Mouse (Mus musculus) liver (tissue): ENCODE data around the gene Nrn1.
A peak's percentile ranks its signal among the peaks of the same experiment; 100 is the strongest.

ENCODE experiments used
- DNase-seq: peaks from one replicate; pipeline ENCODE4 v3.0.0-alpha.2; 2020; ENCODE audit warnings: mixed read lengths

Nrn1 gene

DNA sequence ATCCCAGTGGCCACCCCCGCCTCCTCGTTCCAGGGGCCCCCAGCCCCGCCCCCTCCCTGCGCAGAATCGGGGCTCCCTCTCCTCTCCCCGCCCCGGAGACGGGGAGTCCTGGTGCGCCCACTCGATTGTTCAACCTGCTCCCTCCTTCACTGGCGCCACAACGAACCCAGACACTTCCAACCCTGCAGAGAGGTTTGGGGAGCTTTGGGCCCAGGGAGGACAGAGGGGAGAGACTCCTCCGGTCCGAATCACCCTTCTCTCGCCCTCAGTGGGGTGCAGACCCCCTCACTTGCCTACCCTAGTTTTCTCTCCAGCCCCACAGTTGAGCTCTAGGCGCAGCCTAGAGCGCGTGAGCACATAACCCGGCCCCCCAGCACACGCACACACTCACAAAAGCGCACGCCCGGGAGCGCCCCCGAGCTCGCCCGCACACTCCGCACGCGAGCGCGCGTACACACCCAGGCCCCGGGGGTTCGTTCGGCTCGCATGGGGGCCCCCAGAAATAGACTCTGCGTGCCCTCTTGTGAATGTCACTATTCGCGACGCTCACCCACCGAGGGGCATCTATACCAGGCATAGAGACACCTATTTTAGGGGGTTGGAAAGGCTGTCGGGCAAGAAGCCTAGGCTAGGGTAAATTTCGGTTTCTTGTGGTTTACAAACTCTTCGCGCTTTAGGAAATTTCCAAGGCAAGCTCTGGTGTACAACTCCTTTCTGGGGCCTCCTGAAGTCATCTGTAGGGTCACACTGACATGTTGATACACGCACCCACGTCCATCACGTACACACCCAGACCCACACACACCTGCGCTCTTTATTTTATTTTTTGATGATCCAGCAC is at the start of gene Nrn1:
Nrn1 (minus strand) TSS at position 401 of the 841 bp plus-strand sequence.
- DNase-seq = no peak

DNA sequence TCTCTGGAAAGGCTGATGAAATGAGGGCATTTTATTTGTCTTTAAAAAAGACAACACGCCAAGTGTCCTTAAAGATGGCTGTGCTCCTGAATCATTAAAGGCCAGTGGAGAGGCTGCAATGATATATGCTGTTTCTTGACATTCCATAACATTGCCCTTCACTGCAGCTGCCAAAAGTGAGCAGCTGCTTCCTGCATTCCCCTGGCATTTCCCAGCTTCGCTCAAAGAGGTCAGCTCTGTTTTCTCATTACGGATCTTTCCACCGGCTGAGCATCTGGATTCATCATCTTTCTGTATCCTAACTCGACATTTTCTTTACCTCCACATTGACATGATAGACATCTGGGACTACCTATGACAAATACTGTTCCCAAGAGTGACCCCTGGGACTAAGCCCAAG is 44.7 kb upstream of the Nrn1 start:
- DNase-seq = no peak

DNA sequence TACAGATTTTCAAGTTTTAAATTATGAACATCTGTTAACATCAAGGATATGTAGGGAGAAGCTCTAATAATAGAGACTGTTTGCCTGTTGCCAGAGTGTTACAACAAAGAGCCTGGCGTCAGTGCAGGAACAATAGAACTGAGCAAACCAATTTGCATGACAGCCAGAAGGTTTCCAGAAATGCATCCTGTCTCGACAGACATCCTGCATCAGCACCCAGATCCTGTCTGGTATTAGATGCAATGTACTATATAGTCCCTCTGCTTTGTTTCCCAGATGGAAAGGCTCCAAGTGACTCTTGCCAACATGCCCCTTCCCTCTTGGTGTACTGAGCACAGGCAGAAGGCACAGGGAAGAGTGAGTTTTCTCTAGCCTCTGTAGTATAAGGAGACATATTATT is 31.9 kb upstream of the Nrn1 start:
- no peak for DNase-seq

DNA sequence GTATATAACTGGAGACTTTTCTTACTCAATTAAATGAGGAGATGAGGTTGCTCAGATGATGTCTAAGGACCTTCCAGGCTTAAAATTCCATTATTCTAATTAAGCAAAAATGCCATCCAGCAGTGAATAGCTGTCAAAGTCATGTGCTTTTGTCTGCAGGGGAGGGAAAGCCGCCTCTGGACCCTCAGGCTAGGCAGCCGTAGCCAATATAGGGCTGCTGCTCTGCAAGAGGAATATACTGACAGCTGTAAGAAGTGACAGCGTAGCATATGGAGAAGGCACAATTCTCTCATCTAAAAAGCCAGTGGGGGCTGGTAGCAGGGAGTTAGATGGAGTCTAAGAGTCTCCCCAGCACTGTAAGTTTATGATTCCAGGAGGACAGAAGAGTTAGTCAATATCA is 16.9 kb upstream of the Nrn1 start:
- DNase-seq = no peak

DNA sequence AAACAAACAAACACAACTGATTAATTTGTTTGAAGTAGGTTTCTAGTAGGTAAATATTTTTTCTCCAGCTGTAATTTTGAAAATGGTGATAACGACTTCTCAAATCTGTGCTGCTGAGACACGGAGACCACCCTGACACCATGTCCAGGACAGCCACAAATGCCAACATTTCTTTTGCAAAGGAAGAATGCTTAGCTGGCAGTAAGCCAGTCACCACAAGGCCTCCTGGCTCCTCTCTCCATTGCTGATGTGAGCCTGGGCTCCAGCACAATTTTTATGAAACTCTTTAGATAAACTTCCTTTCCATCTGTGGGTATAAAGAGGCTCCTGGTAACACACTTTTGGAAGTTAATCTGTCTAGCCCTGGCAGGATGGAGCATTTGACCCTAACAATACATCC is 15.1 kb upstream of the Nrn1 start:
- no peak for DNase-seq

DNA sequence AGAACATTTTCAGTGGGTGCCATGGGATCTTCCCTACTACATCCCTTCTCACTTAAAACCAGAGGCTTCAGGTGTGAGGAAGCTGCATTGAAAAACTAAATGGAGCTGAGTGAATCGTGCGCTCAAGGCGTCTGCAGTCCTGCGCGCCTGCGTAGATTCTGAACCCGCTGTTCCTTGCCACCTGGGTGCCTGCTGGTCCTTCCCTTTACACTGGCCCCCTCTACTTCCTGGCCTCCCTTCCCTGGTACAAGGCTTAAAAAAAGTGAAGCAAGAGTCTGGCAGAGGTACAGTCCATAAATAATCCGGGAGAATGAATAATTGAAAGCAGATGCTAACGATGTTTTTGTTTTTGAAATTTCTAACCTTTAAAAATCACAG is 1.7 kb upstream of the Nrn1 start:
- DNase-seq = no peak

DNA sequence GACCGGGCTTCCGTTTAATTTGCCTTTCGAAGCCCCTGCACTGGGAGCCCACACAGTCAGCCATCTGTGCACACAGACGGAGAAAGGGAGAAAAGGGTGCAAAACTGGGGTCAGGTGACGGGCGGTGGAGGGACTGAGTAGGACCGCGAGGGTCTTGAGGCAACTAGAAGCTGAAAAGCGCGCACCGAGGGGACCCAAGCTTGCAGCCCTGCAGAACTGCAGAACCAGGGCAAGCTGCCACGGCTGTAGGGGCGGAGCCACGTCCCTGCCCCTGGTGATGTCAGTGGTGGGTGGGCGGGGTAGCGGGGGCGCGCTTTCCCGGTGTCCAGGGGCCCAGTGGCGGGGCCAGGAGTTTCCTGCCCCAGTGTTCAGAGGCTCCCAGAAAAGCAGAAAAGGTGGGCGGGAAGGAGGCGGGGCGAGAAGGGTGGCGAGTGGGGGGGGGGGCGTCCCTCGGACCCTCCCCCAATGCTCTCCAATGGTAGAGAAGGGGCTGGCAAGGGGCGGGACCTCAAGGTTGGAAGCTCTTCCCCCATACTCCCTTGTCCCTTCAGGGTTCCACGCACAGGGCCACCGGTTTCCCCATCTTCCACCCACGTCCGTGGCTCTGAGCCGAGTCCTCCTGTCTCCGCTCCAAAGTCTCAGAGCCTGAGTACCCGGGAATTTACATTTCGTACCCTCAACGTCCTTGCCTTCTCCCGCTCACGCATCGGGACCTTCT is 1.1 kb upstream of the Nrn1 start:
- DNase-seq = peak; percentile 78

DNA sequence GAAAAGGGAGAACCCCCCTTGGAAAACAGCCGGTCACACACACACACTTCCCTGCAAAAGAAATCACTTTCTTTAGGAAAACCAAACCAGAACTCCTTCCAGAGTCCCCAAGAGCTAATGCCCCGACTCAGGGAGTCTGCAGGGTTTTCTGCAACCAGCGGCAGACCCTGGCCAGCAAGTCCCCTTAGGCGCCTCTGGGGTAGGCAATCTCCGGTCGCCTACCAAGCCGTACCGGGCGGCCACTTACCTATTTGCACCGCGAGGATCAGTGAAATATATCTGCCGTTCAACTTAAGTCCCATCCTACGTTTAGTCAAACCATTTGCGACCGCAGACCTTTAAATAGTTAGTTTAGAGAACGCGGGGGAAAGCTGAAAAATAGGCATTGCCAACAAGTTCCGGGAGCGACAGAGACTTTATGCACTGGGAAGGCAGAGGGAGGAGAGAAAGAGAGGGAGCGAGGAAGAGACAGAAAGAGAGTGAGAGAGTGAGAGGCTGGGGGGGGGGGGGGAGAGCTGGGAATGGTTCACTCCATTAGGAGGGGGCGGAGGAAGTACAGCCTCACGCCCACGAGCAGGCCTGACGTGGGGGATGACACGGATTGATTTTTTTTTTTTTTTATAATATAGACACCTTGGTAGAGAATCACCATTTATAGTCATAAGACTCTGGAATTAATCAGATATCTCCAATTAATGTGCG is 791 bp downstream of the Nrn1 start:
- DNase-seq = no peak

DNA sequence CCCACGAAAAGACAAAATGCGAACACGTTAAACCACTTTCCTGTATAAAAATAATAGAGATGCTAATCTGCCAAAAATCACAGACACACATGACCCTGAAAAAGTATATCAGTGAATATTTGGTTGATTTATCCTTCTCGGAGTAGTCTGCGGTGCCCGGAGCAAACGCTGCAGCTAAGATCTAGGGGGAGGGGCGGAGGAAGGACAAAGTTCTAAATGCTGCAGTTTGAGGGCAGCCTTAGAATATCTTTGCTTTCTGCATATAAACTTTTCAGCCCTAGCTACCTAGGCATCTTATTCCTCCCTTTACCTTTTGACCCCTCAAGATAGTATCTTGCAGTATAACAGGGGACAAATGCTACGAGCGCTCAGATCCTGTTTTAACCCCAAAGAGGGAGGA is 1.4 kb downstream of the Nrn1 start:
- DNase-seq = no peak

DNA sequence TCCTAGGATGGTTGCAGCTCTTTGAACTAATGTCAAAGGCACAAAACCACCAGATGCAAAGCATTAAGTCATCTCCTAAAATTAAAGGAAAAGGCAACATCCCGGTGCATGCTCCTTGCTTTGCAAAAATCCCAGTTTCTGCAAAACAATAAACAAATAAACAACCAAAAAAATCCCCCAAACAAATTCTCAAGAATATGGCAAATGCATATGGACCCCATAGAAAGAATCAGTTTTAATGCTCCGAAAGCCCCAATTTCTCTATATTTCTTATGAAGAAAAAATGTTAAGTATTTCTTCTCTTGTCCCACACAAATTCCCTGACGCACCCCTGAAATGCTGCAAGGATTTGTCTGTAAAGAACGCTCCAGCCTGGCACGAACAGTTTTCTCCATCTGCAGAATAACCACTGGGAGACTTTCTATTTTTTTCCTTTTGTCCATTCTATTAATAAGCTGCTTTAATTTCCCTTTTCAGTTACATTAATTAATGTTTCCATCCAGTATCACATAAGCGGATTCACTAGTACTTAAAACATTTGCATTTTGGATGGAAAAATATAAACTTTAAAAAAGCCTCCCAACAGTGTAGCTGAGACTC is 1.9 kb downstream of the Nrn1 start:
- no peak for DNase-seq

DNA sequence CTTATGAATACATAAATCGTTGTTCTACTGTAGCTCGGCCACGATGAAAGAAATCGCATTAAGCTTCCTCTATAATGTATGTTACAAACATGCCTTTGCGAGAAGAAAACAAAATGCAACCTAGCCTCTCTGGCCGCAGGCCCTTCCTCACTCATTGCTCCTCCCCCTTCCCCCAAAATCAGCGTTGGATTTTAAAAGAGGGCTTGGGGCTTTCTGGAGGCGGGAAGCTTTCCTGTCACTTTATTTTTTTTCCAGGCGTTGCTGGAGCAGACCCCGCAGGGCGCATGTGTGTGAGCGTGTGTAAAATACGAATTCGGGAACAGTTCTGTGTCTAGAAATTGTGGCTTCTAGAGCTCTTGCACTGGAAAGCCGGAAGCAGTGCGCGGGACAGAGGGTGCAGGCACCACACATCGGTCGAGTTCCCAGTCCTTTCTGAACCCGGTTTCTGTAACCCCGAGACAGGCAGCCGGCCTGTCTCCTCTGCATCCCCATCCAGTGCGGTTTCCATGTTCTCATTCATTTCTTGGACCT is 2.9 kb downstream of the Nrn1 start:
- DNase-seq = peak; percentile 4

DNA sequence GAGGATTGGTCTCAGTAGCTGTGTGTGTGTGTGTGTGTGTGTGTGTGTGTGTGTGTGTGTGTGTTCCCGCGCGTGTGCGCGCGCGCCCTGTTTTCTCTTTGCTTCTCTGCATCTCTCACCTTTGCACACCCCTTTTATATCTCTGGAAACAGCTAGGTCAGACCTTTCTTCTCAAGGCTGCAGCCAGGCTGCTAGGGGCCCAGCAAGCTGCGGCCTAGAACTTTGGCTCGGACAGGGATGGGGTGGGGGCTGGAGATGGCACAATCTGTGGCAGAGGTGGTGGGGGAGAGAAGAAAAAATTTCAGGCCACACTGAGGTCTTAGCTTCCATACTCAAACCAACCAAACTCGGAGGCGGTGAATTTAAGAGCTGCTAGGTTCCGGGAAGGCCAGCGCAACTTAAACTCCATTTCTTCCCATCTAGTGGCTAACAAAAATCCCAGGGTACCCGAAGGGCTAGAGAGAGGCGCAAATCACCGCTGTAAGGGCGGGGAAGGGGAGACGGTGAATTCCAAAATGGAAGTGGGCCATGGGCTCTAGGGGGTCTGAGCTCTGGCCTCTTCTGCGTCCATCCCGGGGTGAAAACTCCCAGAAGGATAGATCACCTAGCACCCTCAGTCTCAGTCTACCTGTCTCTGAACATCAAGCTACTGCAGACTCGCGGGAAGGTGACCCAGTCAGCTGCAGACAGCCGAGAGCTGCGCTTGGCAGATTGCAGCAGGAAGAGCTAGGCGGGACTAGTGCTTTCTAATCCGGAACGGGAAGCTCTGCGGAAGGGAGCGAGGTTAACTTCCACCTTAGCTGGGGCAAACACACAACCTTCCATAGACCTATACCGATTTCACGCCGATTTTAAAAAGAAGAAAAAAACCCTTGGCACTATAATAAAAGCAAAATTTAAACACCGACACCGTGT is 3.7 kb downstream of the Nrn1 start:
- DNase-seq = peak; percentile 32

DNA sequence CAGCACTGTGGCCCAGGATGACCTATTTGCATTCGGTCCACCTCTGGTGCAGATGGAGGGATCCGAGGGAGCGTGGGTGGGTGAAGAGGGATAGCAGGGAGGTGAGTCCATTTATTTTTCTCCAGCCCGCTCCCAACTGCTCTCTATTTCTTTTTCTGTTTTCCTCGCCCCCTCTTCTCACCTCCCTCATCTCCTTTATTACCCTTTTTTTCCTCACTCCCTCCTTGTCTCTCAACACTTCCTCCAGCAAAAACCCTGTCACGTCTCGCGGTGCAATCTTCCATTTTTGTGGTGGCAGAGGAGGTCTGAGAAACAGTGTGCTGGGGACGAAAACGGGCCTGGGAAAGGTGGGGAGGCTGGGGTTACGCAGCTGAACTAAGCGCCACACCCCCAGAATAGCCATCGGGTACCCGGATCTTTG is 4.6 kb downstream of the Nrn1 start:
- no peak for DNase-seq

DNA sequence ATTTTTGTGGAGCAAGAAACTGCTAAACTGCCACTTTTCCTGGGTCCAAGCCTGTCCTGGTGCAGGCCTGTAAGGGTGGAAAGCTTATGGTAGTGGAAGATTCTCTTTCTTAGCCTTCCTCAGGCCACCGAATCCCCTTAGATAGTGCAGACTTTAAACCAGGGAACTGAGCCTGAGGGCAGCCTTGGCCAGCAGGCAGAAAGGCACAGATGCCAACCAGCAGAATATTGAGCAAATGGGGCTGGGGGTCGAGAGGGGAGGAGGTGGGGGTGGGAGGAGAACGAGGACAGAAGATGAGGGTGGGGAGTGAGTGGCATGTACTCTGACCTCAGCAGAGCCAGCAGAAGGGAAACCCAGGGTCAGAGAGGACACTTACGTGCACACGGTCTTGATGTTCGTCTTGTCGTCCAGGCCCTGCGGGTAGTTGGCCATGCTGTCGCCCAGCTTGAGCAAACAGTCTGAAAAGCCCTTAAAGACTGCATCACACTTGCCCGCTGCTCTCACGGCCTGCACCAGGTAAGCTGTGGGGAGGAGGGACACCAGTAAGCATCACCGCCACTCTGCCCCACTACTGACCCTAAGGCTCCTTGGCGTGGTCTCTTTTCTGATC is 5.1 kb downstream of the Nrn1 start:
- no peak for DNase-seq

DNA sequence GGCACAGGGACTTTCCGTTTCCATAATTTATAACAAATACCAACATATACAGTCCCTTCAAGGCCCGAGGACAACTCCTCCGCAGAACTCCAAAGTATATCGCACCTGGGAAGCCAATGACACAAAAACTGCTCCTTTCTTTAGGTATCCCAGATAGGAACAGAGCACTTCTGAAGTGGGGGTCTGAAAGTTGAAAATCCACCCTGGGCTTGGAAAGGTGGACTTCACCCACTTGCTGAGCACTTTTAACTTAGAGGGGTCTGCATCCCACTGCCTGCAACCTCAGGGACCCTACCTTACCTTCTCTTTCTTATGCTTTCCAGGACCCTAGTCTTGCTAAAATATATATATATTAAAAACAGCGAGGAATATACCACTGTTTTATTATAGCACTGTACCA is 6.4 kb downstream of the Nrn1 start:
- DNase-seq = no peak

DNA sequence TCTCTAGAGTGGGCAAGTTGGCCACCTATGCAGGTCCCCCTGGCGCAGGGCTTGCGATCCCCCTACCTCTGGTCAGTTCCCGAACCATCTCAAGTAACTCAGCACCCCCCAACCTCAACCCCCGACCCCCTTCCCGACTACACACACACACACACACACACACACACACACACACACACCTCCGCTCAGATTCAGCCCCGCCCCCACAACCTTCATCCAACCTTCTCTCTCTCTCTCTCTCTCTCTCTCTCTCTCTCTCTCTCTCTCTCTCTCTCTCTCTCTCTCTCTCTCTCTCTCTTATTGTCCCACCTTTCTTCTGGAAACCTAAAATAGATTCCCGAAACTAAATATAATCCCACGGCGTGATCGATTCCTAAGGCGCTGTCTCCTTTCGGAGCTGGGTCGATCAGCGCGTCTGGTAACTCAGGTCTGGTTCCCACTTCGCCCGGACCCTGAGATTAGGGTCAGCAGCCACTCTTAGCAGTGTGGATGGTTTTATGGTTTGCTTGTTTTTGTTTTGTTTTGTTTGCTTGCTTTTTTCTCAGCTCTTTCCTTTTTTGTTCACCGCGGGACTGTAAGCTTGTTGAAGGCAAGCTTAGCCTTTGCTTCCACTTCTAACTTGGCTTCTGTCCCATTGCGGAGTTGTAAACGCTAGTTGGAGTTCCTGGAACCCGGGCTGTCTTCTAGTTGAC is 7.0 kb downstream of the Nrn1 start:
- no peak for DNase-seq

DNA sequence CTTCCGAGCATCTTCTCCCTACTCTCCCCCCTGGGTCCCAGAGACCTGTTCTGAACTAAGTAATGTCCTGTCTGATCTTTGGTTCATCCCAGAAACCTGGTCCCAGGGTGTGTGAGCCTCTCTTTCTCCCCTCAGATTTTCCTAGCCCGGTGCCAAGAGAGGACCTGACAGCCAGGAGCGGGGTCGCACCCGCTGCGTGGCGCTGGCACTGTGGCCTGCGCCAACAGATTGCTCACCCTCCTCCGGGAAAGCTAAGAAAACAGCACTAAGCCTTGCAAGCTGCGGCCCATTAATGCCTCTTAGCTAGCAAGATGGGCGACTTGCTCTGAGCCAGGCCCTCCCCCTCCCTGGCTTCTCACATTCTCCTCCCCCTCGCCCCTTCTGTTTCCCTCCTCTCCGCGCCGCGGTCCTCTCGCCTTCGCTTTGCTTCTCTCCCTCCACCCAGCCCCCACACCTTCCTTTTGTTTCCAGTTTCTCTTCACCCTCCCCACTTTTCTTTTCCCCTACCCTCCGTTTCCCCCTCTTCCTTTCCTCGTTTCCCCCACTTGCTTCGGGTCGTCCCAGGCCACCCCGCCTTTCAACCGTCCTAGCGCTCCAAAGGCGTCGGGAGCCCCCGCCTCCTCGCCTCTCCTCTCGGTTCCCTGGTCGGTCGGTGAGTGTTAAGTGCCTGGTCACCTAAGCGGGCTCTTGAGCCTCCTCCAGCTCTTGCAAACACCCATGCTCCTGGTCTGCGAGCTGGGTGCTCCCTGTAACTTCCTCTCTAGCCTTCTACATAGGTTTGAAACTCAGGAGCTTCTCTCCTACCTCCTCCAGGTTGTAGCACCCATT is 7.8 kb downstream of the Nrn1 start:
- DNase-seq = no peak

DNA sequence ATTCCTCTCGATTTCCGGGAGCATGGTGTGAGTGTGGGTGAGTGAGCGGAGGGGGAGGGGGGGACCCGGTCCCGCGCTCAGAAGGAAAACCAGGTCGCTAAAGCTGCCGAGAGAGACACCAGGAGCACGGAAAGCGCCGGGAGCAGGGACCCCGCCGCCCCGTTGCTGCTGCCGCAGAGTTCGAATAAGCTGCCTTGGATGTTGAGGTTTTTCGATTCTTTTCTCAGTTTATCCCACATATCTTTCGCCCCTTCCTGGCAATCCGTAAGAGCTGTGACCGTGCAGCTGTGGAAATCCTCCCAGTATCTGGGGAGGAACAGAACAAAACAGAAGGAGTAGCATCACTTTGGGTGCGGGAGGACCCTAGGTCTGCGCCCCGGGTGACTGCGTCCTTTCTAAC is 8.4 kb downstream of the Nrn1 start:
- no peak for DNase-seq

DNA sequence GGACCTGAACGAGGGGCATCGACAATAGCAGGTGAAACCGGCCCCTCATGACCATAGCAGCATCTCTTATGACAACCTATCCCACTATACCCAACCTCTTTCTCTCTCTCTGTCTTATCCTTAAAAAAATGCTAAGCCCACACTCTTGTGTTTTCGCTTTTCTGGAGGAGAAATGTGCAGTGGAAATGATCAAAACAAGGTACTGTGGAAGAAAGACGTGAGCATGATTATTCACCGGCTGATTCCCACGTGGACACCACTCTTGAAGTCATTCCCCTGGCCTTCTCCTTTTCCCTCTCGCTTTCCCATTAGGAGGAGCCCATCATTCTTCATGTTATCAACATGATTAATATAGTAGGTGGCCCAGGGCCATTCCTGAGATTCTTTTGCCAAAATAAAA is 9.1 kb downstream of the Nrn1 start:
- no peak for DNase-seq
